Mouse (Mus musculus) hematopoietic stem cell, adult 5-6 weeks (primary cell): ENCODE measurements around the gene Olfr212. TPM values are rescaled to one million over a fixed set of nuclear protein-coding genes. Genes with fewer than 3 reads are reported as not detected.
A peak's percentile ranks its signal among the peaks of the same experiment; 100 is the strongest.
"Not testable (repeated sequence)": the region's sequence is repeated elsewhere in the genome, so short reads cannot be mapped to it uniquely, and the experiment has no call there.

ENCODE experiments used
- ATAC-seq, 2 experiments: fragments of 125-278 bp in 1 of 2; replicated peaks in 1 of 2; 2 replicates each; pipeline ENCODE4 v1.8.0; 2016 to 2017; ENCODE audit warnings: inconsistent platforms in 2 of 2, mild to moderate bottlenecking in 2 of 2, moderate number of reproducible peaks in 2 of 2, low read depth in 1 of 2, moderate TSS enrichment in 1 of 2; ENCODE audit not compliant: low FRiP score in 2 of 2, poor library complexity in 2 of 2, severe bottlenecking in 2 of 2, insufficient read depth in 1 of 2, low TSS enrichment in 1 of 2
- total RNA-seq: library from RNA; stranded (forward); fragments of 172-1452, 232-1000 nt; gene quantifications from 2 replicates; pipeline ENCODE4 v1.2.3, GENCODE M21; 2017

Gene Olfr212
- total RNA-seq = not detected in 2 replicates

- ATAC-seq = 0 out of 4 replicates have a peak, but pooled peaks of 1 of the 2 experiments have one; percentile 48
Measured at GRCm38 (mm10) chr6:116506302-116507003, at the start of gene Olfr212. Olfr212 (plus strand) TSS chr6:116506516.

GRCm38 (mm10) chr6:116458728-116459127 lies 47.6 kb upstream of the Olfr212 start:
- peak; percentile 24 to 38; a peak in 1 of 4 replicates for ATAC-seq

DNA sequence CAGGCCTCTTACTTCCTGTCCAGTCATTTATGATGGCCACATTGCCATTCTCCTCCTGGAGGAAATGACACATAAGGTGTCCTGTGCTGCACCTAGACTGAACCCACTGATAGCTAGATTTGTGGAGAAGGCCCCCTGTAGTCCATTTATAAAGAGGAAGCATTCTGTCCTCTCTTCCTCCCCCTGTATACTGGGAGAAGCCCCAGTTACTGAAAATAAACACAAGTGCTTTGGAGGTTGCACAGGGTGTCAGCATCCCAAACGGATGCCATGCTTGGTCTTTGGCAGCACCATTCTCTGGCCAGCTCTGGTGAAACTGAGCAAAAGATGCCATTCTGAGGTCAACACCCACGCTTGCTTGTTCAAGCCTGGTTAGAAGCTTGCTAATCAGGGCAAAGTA lies 47.1 kb upstream of the Olfr212 start:
- ATAC-seq = peak in 1 of 2 experiments; percentile 23; a peak in 1 of 4 replicates

GRCm38 (mm10) chr6:116460544-116461283 lies 45.6 kb upstream of the Olfr212 start, which contains the start of gene Alox5:
Alox5 (minus strand) TSS chr6:116461178.
- ATAC-seq = peak in 1 of 2 experiments; percentile 61; a peak in 2 of 4 replicates

DNA sequence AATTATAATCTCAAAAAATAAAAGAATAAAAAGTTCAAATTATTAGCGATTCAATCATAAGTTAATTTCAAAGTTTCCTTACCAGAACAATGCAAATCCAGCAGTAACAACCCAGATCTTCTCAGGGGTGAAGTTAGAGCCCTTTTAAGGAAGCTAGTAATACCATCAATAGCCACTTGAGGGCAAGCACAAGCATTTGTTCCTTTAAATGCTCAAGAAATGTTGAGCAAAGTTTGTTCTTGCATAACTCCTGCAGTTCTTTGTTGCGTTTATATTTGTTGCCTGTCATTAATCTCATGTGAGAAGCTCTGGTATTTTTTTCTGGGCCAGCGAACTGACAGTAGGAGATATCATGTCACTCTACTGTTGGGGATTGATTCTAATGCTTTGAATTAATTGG lies 38.2 kb upstream of the Olfr212 start:
- peak in 1 of 2 experiments; percentile 77; a peak in 1 of 4 replicates for ATAC-seq

DNA sequence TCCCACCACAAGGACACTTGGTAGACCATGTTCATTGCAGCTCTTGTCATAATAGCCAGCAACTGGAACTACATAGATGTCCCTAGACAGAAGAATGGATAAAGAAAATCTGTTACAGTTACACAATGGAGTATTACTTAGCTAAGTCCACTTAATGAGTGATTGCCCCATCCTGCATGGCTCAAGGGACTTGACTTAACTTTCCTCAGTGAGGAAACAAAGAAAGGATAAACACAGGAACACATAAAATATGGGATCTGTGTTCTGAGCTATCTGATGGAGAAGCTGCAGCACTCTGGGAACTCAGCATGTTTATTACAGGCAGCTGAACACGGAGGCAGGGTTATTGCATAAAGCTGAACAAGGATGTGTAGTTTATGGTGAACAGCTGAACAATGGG lies 21.2 kb upstream of the Olfr212 start:
- ATAC-seq = no peak

DNA sequence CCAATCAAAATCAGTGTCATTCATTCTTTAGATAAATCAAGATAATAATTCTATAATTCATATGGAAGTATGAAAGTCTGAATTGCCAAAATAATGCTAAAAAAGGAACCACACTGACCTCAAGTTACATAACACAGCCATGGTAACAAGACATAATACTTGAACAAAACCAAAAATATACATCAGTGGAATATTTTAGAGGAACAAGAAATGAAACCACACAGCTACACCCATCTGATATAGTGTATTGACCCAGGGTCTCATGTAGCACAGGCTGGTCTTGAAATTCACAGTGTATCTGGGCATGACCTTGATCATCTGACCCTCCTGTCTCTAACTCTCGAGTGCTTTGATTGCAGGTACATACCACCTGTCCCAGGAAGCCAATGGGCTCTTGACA lies 19.5 kb upstream of the Olfr212 start:
- peak in 1 of 2 experiments; percentile 56; a peak in 1 of 4 replicates for ATAC-seq

DNA sequence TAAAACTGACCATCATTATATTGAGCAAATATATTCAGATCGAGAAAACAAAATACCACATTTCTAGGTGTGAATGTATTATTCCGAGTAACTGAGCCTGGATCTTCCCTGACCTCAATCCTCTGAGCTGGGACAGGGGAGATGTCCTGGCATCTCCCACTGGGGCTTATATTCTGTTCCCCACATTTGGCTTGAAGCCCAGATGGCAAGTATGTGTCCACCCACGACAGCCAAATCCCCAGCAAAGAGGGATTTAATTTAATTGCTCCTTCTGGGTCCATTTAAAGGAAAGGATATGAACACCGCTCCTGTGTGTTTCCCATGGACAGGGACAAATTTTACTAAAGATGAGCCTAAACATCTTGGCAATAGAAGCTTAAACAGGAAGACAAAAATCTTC lies 17.5 kb upstream of the Olfr212 start, which contains the start of gene Olfr211:
Gene Olfr211, plus strand, starts transcription at position 301 of the 400 bp plus-strand sequence.
- ATAC-seq = no peak

DNA sequence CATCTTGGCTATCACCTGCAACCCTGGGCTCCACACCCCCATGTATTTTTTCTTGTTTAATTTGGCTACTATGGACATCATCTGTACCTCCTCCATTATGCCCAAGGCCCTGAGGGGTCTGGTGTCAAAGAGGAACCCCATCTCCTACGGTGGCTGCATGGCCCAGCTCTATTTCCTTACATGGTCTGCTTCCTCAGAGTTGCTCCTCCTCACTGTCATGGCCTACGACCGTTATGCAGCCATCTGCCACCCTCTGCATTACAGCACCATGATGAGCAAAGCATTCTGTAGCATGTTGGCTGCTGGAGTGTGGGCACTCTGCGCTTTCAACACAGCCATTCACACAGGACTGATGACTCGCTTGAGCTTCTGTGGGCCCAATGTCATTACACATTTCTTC lies 12.6 kb upstream of the Olfr212 start:
- ATAC-seq = no peak

DNA sequence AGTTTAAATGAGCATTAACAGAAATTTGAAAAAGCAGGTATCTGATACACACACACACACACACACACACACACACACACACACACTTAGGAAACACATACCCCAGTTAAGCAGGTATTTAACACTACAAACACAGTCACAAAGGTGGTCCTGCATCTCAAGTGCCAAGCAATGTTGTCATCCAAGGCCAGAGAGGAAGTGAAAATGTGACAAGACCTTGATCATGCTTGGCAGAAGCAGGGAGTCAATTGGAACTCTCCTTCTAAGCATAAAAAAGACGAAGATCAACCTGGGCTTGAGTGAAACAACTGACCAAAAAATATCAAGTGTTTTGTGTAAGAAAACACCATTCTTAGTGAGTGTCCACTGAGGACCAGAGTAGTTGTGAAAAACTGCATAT lies 10.4 kb upstream of the Olfr212 start:
- no peak for ATAC-seq

DNA sequence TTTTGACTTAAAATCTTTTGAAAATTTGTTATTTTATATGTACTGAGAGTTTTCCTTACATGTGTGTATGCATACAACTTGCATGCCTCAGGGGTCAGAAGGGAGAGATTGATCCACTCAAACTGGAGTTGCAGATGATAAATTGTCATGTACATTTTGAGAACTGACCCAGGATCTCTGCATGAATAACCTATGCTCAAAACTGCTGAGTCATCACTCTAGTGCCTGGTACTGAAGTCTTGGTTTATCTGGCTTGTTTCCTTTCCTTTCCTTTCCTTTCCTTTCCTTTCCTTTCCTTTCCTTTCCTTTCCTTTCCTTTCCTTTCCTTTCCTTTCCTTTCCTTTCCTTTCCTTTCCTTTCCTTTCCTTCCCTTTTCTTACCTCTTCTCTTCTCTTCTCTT lies 8.5 kb downstream of the Olfr212 start:
- ATAC-seq = no peak

GRCm38 (mm10) chr6:116538156-116538555 lies 31.8 kb downstream of the Olfr212 start, which contains the start of gene Olfr213:
Olfr213 (plus strand) TSS chr6:116538456.
- no peak for ATAC-seq

DNA sequence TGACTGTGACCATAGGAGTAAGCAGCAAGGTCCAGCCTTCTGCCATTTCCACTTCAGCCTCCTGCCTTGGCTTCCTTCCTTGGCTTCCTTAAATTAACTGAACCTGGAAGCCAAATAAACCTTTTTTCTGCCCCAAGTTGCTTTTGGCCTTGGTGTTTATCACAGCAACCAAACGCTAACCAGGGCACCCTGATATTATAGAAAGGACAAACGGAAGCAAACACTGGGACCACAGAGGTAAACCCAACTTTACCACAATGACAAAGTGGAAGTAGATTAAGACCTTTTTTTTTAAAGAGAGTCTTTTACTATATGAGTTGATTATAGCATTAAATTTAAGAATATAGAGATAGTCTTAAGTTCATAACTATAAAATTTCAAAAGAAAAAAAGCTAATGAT lies 36.2 kb downstream of the Olfr212 start:
- 0 out of 4 replicates have a peak, but pooled peaks of 1 of the 2 experiments have one; percentile 12 for ATAC-seq

- not testable (repeated sequence) for ATAC-seq
Measured at GRCm38 (mm10) chr6:116550841-116551240, 44.5 kb downstream of the Olfr212 start, which contains the start of gene Gm5580. Gm5580 (plus strand) TSS chr6:116551141.

- ATAC-seq = no peak
Measured at GRCm38 (mm10) chr6:116553935-116554334, 47.6 kb downstream of the Olfr212 start, which contains the start of gene Olfr214. Olfr214 (plus strand) TSS chr6:116554235.

- no peak for ATAC-seq
Measured at GRCm38 (mm10) chr6:116554952-116555351, 48.6 kb downstream of the Olfr212 start.
